Mouse (Mus musculus): Measurements from ENCODE around the gene Pid1. TPM values are rescaled to one million over a fixed set of nuclear protein-coding genes. Genes with fewer than 3 reads are reported as not detected.
"Not testable (repeated sequence)": the region's sequence is repeated elsewhere in the genome, so short reads cannot be mapped to it uniquely, and the experiment has no call there.

Gene Pid1
- polyA plus RNA-seq, 1 experiment from 2014 or later, result 34.1 TPM

- H3K4me2 ChIP-seq (replicated peaks; ENCODE audit: low read depth, low read length), result no peak overlapping the region
- 0 out of 2 replicates have a peak, but pooled peaks have one; percentile 39 for ATAC-seq (ENCODE audit: low FRiP score, low TSS enrichment)
- H3K4me1 ChIP-seq (ENCODE audit: insufficient read depth, low read length), result peaks cover 11% of the 10 kb centered on the region; the same call in 1 of the 2 replicates
- 25% methylated on average over 1 of the region's 1 CpGs for WGBS
- no peaks in the 10 kb centered on the region for H3K9me3 ChIP-seq (ENCODE audit: low read length)
- no peak overlapping the region for H3K4me3 ChIP-seq (ENCODE audit: low read length)
- no peak overlapping the region for H3K9ac ChIP-seq (replicated peaks; ENCODE audit: low read length)
- H3K36me3 ChIP-seq (ENCODE audit: insufficient read depth, low read length), result no peaks in the 10 kb centered on the region
- no peak overlapping the region; the same call in 1 of the 2 replicates for H3K27ac ChIP-seq (ENCODE audit: low read length)
- H3K27me3 ChIP-seq (ENCODE audit: insufficient read depth, low read length), result no peaks in the 10 kb centered on the region
These were observed 1.8 kb downstream of the Pid1 start for GRCm38 (mm10) chr1:84362209-84362608.

- 72% methylated on average over 3 of the region's 3 CpGs for WGBS
- ATAC-seq (ENCODE audit: low FRiP score, low TSS enrichment), result no peak
- Histone ChIP-seq H3K27me3 (ENCODE audit: insufficient read depth, low read length) (no peaks in the 10 kb centered on the region), H3K9ac (replicated peaks; ENCODE audit: low read length) (no peak overlapping the region), H3K36me3 (ENCODE audit: insufficient read depth, low read length) (no peaks in the 10 kb centered on the region), H3K4me2 (replicated peaks; ENCODE audit: low read depth, low read length) (no peak overlapping the region), H3K9me3 (ENCODE audit: low read length) (no peaks in the 10 kb centered on the region), H3K4me3 (ENCODE audit: low read length) (no peak overlapping the region), H3K4me1 (ENCODE audit: insufficient read depth, low read length) (peaks cover 11% of the 10 kb centered on the region; the same call in 1 of the 2 replicates), H3K27ac (ENCODE audit: low read length) (no peak overlapping the region)
These were observed 2.6 kb downstream of the Pid1 start for GRCm38 (mm10) chr1:84361389-84361788.

- peaks cover 11% of the 10 kb centered on the region; the same call in 1 of the 2 replicates for H3K4me1 ChIP-seq (ENCODE audit: insufficient read depth, low read length)
- no peaks in the 10 kb centered on the region for H3K27me3 ChIP-seq (ENCODE audit: insufficient read depth, low read length)
- no peaks in the 10 kb centered on the region for H3K36me3 ChIP-seq (ENCODE audit: insufficient read depth, low read length)
- no peak overlapping the region for H3K4me3 ChIP-seq (ENCODE audit: low read length)
- no peak overlapping the region for H3K27ac ChIP-seq (ENCODE audit: low read length)
- H3K9ac ChIP-seq (replicated peaks; ENCODE audit: low read length), result no peak overlapping the region
- WGBS, result 86% methylated on average over 6 of the region's 6 CpGs
- H3K4me2 ChIP-seq (replicated peaks; ENCODE audit: low read depth, low read length), result no peak overlapping the region
- no peaks in the 10 kb centered on the region for H3K9me3 ChIP-seq (ENCODE audit: low read length)
- ATAC-seq (ENCODE audit: low FRiP score, low TSS enrichment), result no peak
These were observed 4.1 kb downstream of the Pid1 start for GRCm38 (mm10) chr1:84359611-84360500.

GRCm38 (mm10) chr1:84357216-84357615 is 6.8 kb downstream of the Pid1 start:
- Histone ChIP-seq H3K9ac (replicated peaks; ENCODE audit: low read length) (no peak overlapping the region), H3K4me1 (ENCODE audit: insufficient read depth, low read length) (0 out of 2 replicates have a peak, but pooled peaks cover 2% of the 10 kb centered on the region), H3K4me3 (ENCODE audit: low read length) (no peak overlapping the region), H3K9me3 (ENCODE audit: low read length) (no peaks in the 10 kb centered on the region), H3K4me2 (replicated peaks; ENCODE audit: low read depth, low read length) (no peak overlapping the region), H3K27me3 (ENCODE audit: insufficient read depth, low read length) (no peaks in the 10 kb centered on the region), H3K27ac (ENCODE audit: low read length) (no peak overlapping the region), H3K36me3 (ENCODE audit: insufficient read depth, low read length) (no peaks in the 10 kb centered on the region)
- WGBS, result 75% methylated on average over 5 of the region's 5 CpGs
- ATAC-seq (ENCODE audit: low FRiP score, low TSS enrichment), result no peak

- Histone ChIP-seq H3K36me3 (ENCODE audit: insufficient read depth, low read length) (no peaks in the 10 kb centered on the region), H3K9me3 (ENCODE audit: low read length) (no peaks in the 10 kb centered on the region), H3K4me3 (ENCODE audit: low read length) (no peak overlapping the region), H3K4me1 (ENCODE audit: insufficient read depth, low read length) (no peaks in the 10 kb centered on the region), H3K4me2 (replicated peaks; ENCODE audit: low read depth, low read length) (no peak overlapping the region), H3K9ac (replicated peaks; ENCODE audit: low read length) (no peak overlapping the region), H3K27ac (ENCODE audit: low read length) (no peak overlapping the region), H3K27me3 (ENCODE audit: insufficient read depth, low read length) (no peaks in the 10 kb centered on the region)
- no peak for ATAC-seq (ENCODE audit: low FRiP score, low TSS enrichment)
- WGBS, result 96% methylated on average over 2 of the region's 2 CpGs
These were observed 13.7 kb downstream of the Pid1 start for GRCm38 (mm10) chr1:84350262-84350661.

GRCm38 (mm10) chr1:84347796-84348476 is 16.0 kb downstream of the Pid1 start:
- H3K9ac ChIP-seq (replicated peaks; ENCODE audit: low read length), result no peak overlapping the region
- H3K4me3 ChIP-seq (ENCODE audit: low read length), result no peak overlapping the region
- H3K36me3 ChIP-seq (ENCODE audit: insufficient read depth, low read length), result no peaks in the 10 kb centered on the region
- H3K27ac ChIP-seq (ENCODE audit: low read length), result no peak overlapping the region
- no peaks in the 10 kb centered on the region for H3K4me1 ChIP-seq (ENCODE audit: insufficient read depth, low read length)
- H3K27me3 ChIP-seq (ENCODE audit: insufficient read depth, low read length), result no peaks in the 10 kb centered on the region
- no peaks in the 10 kb centered on the region for H3K9me3 ChIP-seq (ENCODE audit: low read length)
- H3K4me2 ChIP-seq (replicated peaks; ENCODE audit: low read depth, low read length), result no peak overlapping the region
- 77% methylated on average over 3 of the region's 3 CpGs for WGBS
- no peak for ATAC-seq (ENCODE audit: low FRiP score, low TSS enrichment)

- not testable (repeated sequence) for H3K27ac ChIP-seq (ENCODE audit: low read length); H3K4me3 ChIP-seq (ENCODE audit: low read length); H3K36me3 ChIP-seq (ENCODE audit: insufficient read depth, low read length); H3K9me3 ChIP-seq (ENCODE audit: low read length); H3K4me2 ChIP-seq (replicated peaks; ENCODE audit: low read depth, low read length); H3K27me3 ChIP-seq (ENCODE audit: insufficient read depth, low read length); ATAC-seq (ENCODE audit: low FRiP score, low TSS enrichment); H3K9ac ChIP-seq (replicated peaks; ENCODE audit: low read length); H3K4me1 ChIP-seq (ENCODE audit: insufficient read depth, low read length)
- WGBS, result 61% methylated on average over 3 of the region's 3 CpGs
These were observed 31.2 kb downstream of the Pid1 start for GRCm38 (mm10) chr1:84332797-84333196.

GRCm38 (mm10) chr1:84331861-84332260 is 32.1 kb downstream of the Pid1 start:
- WGBS, result 82% methylated on average over 12 of the region's 12 CpGs
- H3K9ac ChIP-seq (replicated peaks; ENCODE audit: low read length); H3K36me3 ChIP-seq (ENCODE audit: insufficient read depth, low read length): not testable (repeated sequence)

GRCm38 (mm10) chr1:84325309-84325708 is 38.7 kb downstream of the Pid1 start:
- no peak for ATAC-seq (ENCODE audit: low FRiP score, low TSS enrichment)
- 42% methylated on average over 3 of the region's 3 CpGs for WGBS

More at GRCm38 (mm10) chr1:84331861-84332260, 32.1 kb downstream of the Pid1 start:
- not testable (repeated sequence) for H3K27me3 ChIP-seq (ENCODE audit: insufficient read depth, low read length); H3K27ac ChIP-seq (ENCODE audit: low read length); ATAC-seq (ENCODE audit: low FRiP score, low TSS enrichment); H3K9me3 ChIP-seq (ENCODE audit: low read length); H3K4me3 ChIP-seq (ENCODE audit: low read length); H3K4me2 ChIP-seq (replicated peaks; ENCODE audit: low read depth, low read length); H3K4me1 ChIP-seq (ENCODE audit: insufficient read depth, low read length)

GRCm38 (mm10) chr1:84321327-84321726 is 42.7 kb downstream of the Pid1 start:
- Histone ChIP-seq H3K4me1 (ENCODE audit: insufficient read depth, low read length) (peaks cover 3% of the 10 kb centered on the region; the same call in 1 of the 2 replicates), H3K27ac (ENCODE audit: low read length) (no peak overlapping the region), H3K9me3 (ENCODE audit: low read length) (no peaks in the 10 kb centered on the region), H3K36me3 (ENCODE audit: insufficient read depth, low read length) (no peaks in the 10 kb centered on the region), H3K4me2 (replicated peaks; ENCODE audit: low read depth, low read length) (no peak overlapping the region), H3K4me3 (ENCODE audit: low read length) (no peak overlapping the region), H3K9ac (replicated peaks; ENCODE audit: low read length) (no peak overlapping the region), H3K27me3 (ENCODE audit: insufficient read depth, low read length) (no peaks in the 10 kb centered on the region)
- no peak for ATAC-seq (ENCODE audit: low FRiP score, low TSS enrichment)
- 69% methylated on average over 4 of the region's 4 CpGs for WGBS

More at GRCm38 (mm10) chr1:84325309-84325708, 38.7 kb downstream of the Pid1 start:
- Histone ChIP-seq H3K4me2 (replicated peaks; ENCODE audit: low read depth, low read length) (no peak overlapping the region), H3K27ac (ENCODE audit: low read length) (no peak overlapping the region), H3K4me3 (ENCODE audit: low read length) (no peak overlapping the region), H3K27me3 (ENCODE audit: insufficient read depth, low read length) (no peaks in the 10 kb centered on the region), H3K9ac (replicated peaks; ENCODE audit: low read length) (no peak overlapping the region), H3K4me1 (ENCODE audit: insufficient read depth, low read length) (peaks cover 3% of the 10 kb centered on the region; the same call in 1 of the 2 replicates), H3K36me3 (ENCODE audit: insufficient read depth, low read length) (no peaks in the 10 kb centered on the region), H3K9me3 (ENCODE audit: low read length) (no peaks in the 10 kb centered on the region)

Data from kidney, embryonic 16.5 days (tissue).